Mouse (Mus musculus) spleen, adult 2 months (tissue): ENCODE data around the gene Usp24. TPM values are rescaled to one million over a fixed set of nuclear protein-coding genes. Genes with fewer than 3 reads are reported as not detected.

ENCODE experiments used
- DNase-seq, 2 experiments: peaks; one replicate each; pipeline versions ENCODE4 v3.0.0 to v3.0.0-alpha.2; 2012 to 2021; ENCODE audit warnings: low spot score in 2 of 2, low read depth in 1 of 2
- H3K27ac ChIP-seq: fragments of 200-500 bp; 2 replicates; pipeline ENCODE4 v1.5.1; 2012; ENCODE audit warnings: low read length, inconsistent platforms; ENCODE audit not compliant: insufficient read depth
- H3K27me3 ChIP-seq: fragments of 200-500 bp; 2 replicates; pipeline ENCODE4 v1.6.1; 2012; ENCODE audit warnings: mild to moderate bottlenecking, moderate library complexity, low read length, inconsistent platforms; ENCODE audit not compliant: control insufficient read depth, insufficient read depth
- H3K36me3 ChIP-seq: fragments of 200-500 bp; 2 replicates; pipeline ENCODE4 v1.6.1; 2012; ENCODE audit warnings: mild to moderate bottlenecking, low read length, inconsistent platforms; ENCODE audit not compliant: control insufficient read depth, insufficient read depth
- H3K4me1 ChIP-seq: fragments of 200-500 bp; 2 replicates; pipeline ENCODE4 v1.6.1; 2011; ENCODE audit warnings: inconsistent platforms; ENCODE audit not compliant: control insufficient read depth, insufficient read depth, insufficient read length
- H3K4me3 ChIP-seq: fragments of 200-500 bp; 2 replicates; pipeline ENCODE4 v1.5.1; 2011; ENCODE audit warnings: mild to moderate bottlenecking, inconsistent platforms; ENCODE audit not compliant: insufficient read depth, insufficient read length; ENCODE audit errors: extremely low read depth
- CTCF ChIP-seq: fragments of 200-500 bp; IDR thresholded peaks from 2 replicates; pipeline ENCODE4 v1.5.1; 2011; ENCODE audit warnings: mild to moderate bottlenecking, inconsistent platforms; ENCODE audit not compliant: insufficient read depth, insufficient read length, insufficient replicate concordance; ENCODE audit errors: extremely low read depth
- POLR2A ChIP-seq: fragments of 200-500 bp; IDR thresholded peaks from 2 replicates; pipeline ENCODE4 v1.6.1; 2011; ENCODE audit warnings: low read depth, low read length, inconsistent platforms
- WGBS: fragments of 180-500 bp; shearing (Covaris S2); methylation state at CpG from one replicate; pipeline ENCODE4 v1.1.7; 2018; 5-methylcytosine and 5-hydroxymethylcytosine counted together
- polyA plus RNA-seq: library from polyadenylated mRNA; depleted of rRNA; stranded (reverse); fragments of >200 nt; gene quantifications from 2 replicates; pipeline ENCODE4 v1.2.3, GENCODE M21; 2012

Usp24 gene
- polyA plus RNA-seq, 1 experiment = 12.1 TPM

GRCm38 (mm10) chr4:106453516-106453915, 137.5 kb downstream of the Usp24 start:
- no peak overlapping the region for H3K27ac ChIP-seq
- H3K4me3 ChIP-seq = no peak overlapping the region
- H3K4me1 ChIP-seq = no peaks in the 10 kb centered on the region
- TF ChIP-seq POLR2A (no peak), CTCF (no peak)
- 85% methylated on average over 4 of the region's 4 CpGs for WGBS
- no peak for DNase-seq
- H3K27me3 ChIP-seq = no peaks in the 10 kb centered on the region
- no peaks in the 10 kb centered on the region for H3K36me3 ChIP-seq

DNA sequence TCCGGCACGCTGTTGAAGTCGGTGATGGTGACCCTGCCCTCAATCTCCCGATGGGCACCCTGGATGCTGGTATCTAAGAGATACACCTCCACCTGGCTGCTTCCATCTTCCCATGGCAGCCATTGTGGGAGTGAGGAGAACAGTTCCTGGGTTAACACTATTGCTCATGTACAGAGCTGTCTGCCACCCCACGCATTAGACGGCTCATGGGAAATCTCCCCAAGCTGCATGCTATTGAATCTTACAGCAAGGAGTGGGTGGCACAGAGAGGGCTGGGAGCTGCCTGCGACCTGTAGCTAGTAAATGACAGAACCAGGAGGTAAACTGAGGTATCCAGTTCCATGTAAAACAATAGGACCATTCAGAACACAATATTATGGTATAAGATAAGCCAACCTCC, 138.5 kb downstream of the Usp24 start:
- 89% methylated on average over 7 of the region's 7 CpGs for WGBS

GRCm38 (mm10) chr4:106462016-106462415, 146.0 kb downstream of the Usp24 start:
- no peak for DNase-seq
- Histone ChIP-seq H3K4me3 (no peak overlapping the region), H3K27ac (no peak overlapping the region), H3K36me3 (no peaks in the 10 kb centered on the region), H3K27me3 (peaks cover 7% of the 10 kb centered on the region), H3K4me1 (no peaks in the 10 kb centered on the region; the same call in 1 of the 2 replicates)
- 84% methylated on average over 9 of the region's 9 CpGs for WGBS
- no peak for TF ChIP-seq POLR2A
- no peak for TF ChIP-seq CTCF

More for the DNA sequence above, 138.5 kb downstream of the Usp24 start:
- Histone ChIP-seq H3K4me1 (no peaks in the 10 kb centered on the region), H3K27ac (no peak overlapping the region), H3K36me3 (no peaks in the 10 kb centered on the region), H3K27me3 (no peaks in the 10 kb centered on the region), H3K4me3 (no peak overlapping the region)
- TF ChIP-seq CTCF (no peak), POLR2A (no peak)
- no peak for DNase-seq

DNA sequence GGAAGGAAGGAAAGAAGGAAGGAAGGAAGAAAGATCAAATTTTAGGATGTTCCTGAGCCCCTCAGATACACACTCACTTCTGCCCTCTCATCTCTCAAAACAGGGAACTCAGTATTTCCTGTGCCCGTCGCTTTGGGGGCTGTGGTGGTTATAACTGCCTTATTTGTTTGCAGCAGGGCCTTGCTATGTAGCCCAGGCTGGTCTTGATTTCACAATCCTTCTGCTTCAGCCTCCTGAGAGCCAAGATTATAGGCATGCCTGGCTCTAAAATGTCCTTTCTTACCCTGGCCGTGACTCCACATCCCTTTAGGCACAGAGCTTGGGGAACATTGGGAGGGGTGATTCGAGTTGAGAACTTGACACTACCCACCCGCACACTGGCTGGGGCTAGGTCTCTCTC, 146.5 kb downstream of the Usp24 start:
- H3K27me3 ChIP-seq = peaks cover 7% of the 10 kb centered on the region
- no peaks in the 10 kb centered on the region; the same call in 1 of the 2 replicates for H3K4me1 ChIP-seq
- no peak for DNase-seq
- no peaks in the 10 kb centered on the region for H3K36me3 ChIP-seq
- 50% methylated on average over 5 of the region's 5 CpGs for WGBS
- no peak overlapping the region for H3K4me3 ChIP-seq
- TF ChIP-seq POLR2A (no peak), CTCF (no peak)
- no peak overlapping the region for H3K27ac ChIP-seq

DNA sequence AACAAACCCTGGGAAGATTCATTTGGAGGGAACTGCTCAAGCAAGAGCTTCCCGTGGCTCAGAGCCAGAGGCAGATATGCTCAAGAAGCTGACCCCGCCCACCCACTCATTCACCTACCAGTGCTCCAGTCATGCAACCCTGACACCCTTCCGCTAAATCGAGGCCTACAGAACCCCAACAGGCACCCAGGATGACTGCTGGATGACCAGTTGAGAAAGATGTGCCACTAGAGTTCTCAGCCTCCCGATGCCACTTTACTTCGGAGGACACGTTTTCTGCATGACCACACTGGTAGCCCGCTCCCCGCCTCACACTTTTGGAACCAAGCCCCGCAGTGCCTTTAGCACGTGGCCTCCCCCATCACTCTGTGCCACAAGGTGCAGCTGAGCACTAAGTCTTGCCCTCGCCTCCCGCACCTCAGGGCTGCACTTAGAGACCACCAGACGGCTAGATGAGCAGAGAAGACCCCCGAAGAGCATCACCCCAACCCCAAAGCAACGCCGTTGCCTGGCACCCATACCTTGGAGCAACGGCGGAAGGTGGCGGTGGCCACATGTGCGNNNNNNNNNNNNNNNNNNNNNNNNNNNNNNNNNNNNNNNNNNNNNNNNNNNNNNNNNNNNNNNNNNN, 147.3 kb downstream of the Usp24 start:
- no peak for DNase-seq
- no peaks in the 10 kb centered on the region for H3K36me3 ChIP-seq
- TF ChIP-seq CTCF (no peak), POLR2A (no peak)
- no peak overlapping the region for H3K27ac ChIP-seq
- 48% methylated on average over 21 of the region's 21 CpGs for WGBS
- H3K27me3 ChIP-seq = peaks cover 7% of the 10 kb centered on the region
- no peaks in the 10 kb centered on the region; the same call in 1 of the 2 replicates for H3K4me1 ChIP-seq
- no peak overlapping the region for H3K4me3 ChIP-seq

- 85% methylated on average over 13 of the region's 13 CpGs for WGBS
- peaks cover 7% of the 10 kb centered on the region for H3K27me3 ChIP-seq
- H3K36me3 ChIP-seq = no peaks in the 10 kb centered on the region
- H3K27ac ChIP-seq = no peak overlapping the region
- no peak for DNase-seq
- no peaks in the 10 kb centered on the region; the same call in 1 of the 2 replicates for H3K4me1 ChIP-seq
- TF ChIP-seq POLR2A (no peak), CTCF (no peak)
- H3K4me3 ChIP-seq = no peak overlapping the region
These were observed 151.6 kb downstream of the Usp24 start for GRCm38 (mm10) chr4:106467420-106468110.

GRCm38 (mm10) chr4:106470921-106471320, 154.9 kb downstream of the Usp24 start:
- no peaks in the 10 kb centered on the region for H3K4me1 ChIP-seq
- 68% methylated on average over 5 of the region's 5 CpGs for WGBS
- no peak for DNase-seq
- H3K27me3 ChIP-seq = no peaks in the 10 kb centered on the region
- TF ChIP-seq POLR2A (no peak), CTCF (no peak)
- H3K4me3 ChIP-seq = no peak overlapping the region
- no peaks in the 10 kb centered on the region for H3K36me3 ChIP-seq
- no peak overlapping the region for H3K27ac ChIP-seq
